Mouse (Mus musculus) testis, adult 2 months (tissue): ENCODE measurements at regions not wholly inside any gene's neighbourhood (a gene's known extent, or its start where the extent isn't known, plus 50 kb on each side); places are given as distances from the start of the nearest gene placed in this dataset.

Experiments
- H3K27ac ChIP-seq: fragments of 200-500 bp; 2 replicates; pipeline ENCODE4 v1.5.1; 2012; ENCODE audit warnings: low read depth, low read length; ENCODE audit not compliant: control insufficient read depth, insufficient read depth
- H3K27me3 ChIP-seq: fragments of 200-500 bp; 2 replicates; pipeline ENCODE4 v1.6.1; 2012; ENCODE audit warnings: mild to moderate bottlenecking, low read length, moderate library complexity; ENCODE audit not compliant: control insufficient read depth, insufficient read depth
- H3K36me3 ChIP-seq: fragments of 200-500 bp; 2 replicates; pipeline ENCODE4 v1.6.1; 2012; ENCODE audit warnings: mild to moderate bottlenecking, low read length; ENCODE audit not compliant: control insufficient read depth, insufficient read depth
- H3K4me1 ChIP-seq: fragments of 200-500 bp; 2 replicates; pipeline ENCODE4 v1.6.1; 2012; ENCODE audit warnings: low read length; ENCODE audit not compliant: control insufficient read depth, insufficient read depth
- H3K4me3 ChIP-seq: fragments of 200-500 bp; 2 replicates; pipeline ENCODE4 v1.5.1; 2012; ENCODE audit warnings: low read depth, mild to moderate bottlenecking, low read length, moderate library complexity, mixed read lengths; ENCODE audit not compliant: control insufficient read depth
- CTCF ChIP-seq: fragments of 200-500 bp; IDR thresholded peaks from 2 replicates; pipeline ENCODE4 v1.5.1; 2012; ENCODE audit warnings: low read depth, mild to moderate bottlenecking, inconsistent platforms, low read length, moderate library complexity; ENCODE audit not compliant: control insufficient read depth, insufficient read depth, insufficient replicate concordance
- POLR2A ChIP-seq: fragments of 200-500 bp; IDR thresholded peaks from 2 replicates; pipeline ENCODE4 v1.6.1; 2012; ENCODE audit warnings: low read depth, mild to moderate bottlenecking, inconsistent platforms, low read length, moderate library complexity; ENCODE audit not compliant: control insufficient read depth

GRCm38 (mm10) chr2:9709466-9709865 lies 171.6 kb upstream of the 4930412O13Rik start:
- H3K4me3 ChIP-seq = no peak overlapping the region
- H3K27ac ChIP-seq = no peak overlapping the region
- H3K4me1 ChIP-seq = no peaks in the 10 kb centered on the region
- no peaks in the 10 kb centered on the region for H3K27me3 ChIP-seq
- TF ChIP-seq CTCF (no peak), POLR2A (no peak)
- no peaks in the 10 kb centered on the region for H3K36me3 ChIP-seq

GRCm38 (mm10) chr2:9717904-9718303 lies 163.1 kb upstream of the 4930412O13Rik start:
- no peak overlapping the region for H3K4me3 ChIP-seq
- H3K4me1 ChIP-seq = no peaks in the 10 kb centered on the region
- no peak for TF ChIP-seq CTCF
- no peak for TF ChIP-seq POLR2A
- no peak overlapping the region for H3K27ac ChIP-seq
- no peaks in the 10 kb centered on the region for H3K27me3 ChIP-seq
- H3K36me3 ChIP-seq = no peaks in the 10 kb centered on the region

GRCm38 (mm10) chr2:9733243-9733642 lies 147.8 kb upstream of the 4930412O13Rik start:
- Histone ChIP-seq H3K27ac (no peak overlapping the region), H3K4me1 (no peaks in the 10 kb centered on the region), H3K27me3 (no peaks in the 10 kb centered on the region), H3K36me3 (no peaks in the 10 kb centered on the region), H3K4me3 (no peak overlapping the region)
- no peak for TF ChIP-seq POLR2A
- TF ChIP-seq CTCF = no peak

GRCm38 (mm10) chr2:9744181-9744580 lies 136.9 kb upstream of the 4930412O13Rik start:
- H3K27ac ChIP-seq = no peak overlapping the region
- H3K27me3 ChIP-seq = no peaks in the 10 kb centered on the region
- H3K4me1 ChIP-seq = peaks cover 3% of the 10 kb centered on the region
- no peak overlapping the region for H3K4me3 ChIP-seq
- no peaks in the 10 kb centered on the region for H3K36me3 ChIP-seq
- no peak for TF ChIP-seq CTCF

GRCm38 (mm10) chr2:9749829-9750788 lies 130.9 kb upstream of the 4930412O13Rik start:
- Histone ChIP-seq H3K27me3 (no peaks in the 10 kb centered on the region), H3K4me1 (no peaks in the 10 kb centered on the region), H3K36me3 (no peaks in the 10 kb centered on the region), H3K4me3 (no peak overlapping the region), H3K27ac (peak overlapping the region; percentile 75)
- TF ChIP-seq POLR2A = no peak
- no peak for TF ChIP-seq CTCF

GRCm38 (mm10) chr2:9753691-9754090 lies 127.4 kb upstream of the 4930412O13Rik start:
- Histone ChIP-seq H3K36me3 (no peaks in the 10 kb centered on the region), H3K4me3 (no peak overlapping the region), H3K27ac (no peak overlapping the region), H3K27me3 (no peaks in the 10 kb centered on the region), H3K4me1 (no peaks in the 10 kb centered on the region)
- no peak for TF ChIP-seq POLR2A

GRCm38 (mm10) chr2:9754153-9754552 lies 126.9 kb upstream of the 4930412O13Rik start:
- TF ChIP-seq POLR2A (no peak), CTCF (no peak)
- H3K27me3 ChIP-seq = no peaks in the 10 kb centered on the region
- no peaks in the 10 kb centered on the region for H3K36me3 ChIP-seq

More at GRCm38 (mm10) chr2:9754153-9754552, 126.9 kb upstream of the 4930412O13Rik start:
- Histone ChIP-seq H3K4me1 (no peaks in the 10 kb centered on the region), H3K27ac (no peak overlapping the region), H3K4me3 (no peak overlapping the region)
